Comparison of ENCODE assay signal across 15 mouse cellular contexts in genomic region chr11:116282912-116283521, GRCm38 (mm10). TPM values are rescaled to one million over a fixed set of nuclear protein-coding genes. Genes with fewer than 3 reads are reported as not detected.
DNase-seq lines count a peak whose midpoint lies in the region; ATAC-seq lines count a peak whose summit lies in the region.
"Had no signal": no experiment of that assay in that cellular context is flagged by ENCODE, and none has a peak within 500 bp of the region (broad histone marks: within the 10 kb centered on the region; RNA-seq: fewer than 3 reads in every experiment).

No protein-coding gene starts in this region.

- WGBS in kidney, embryonic 16.5 days, result 8% methylated on average over 48 of the region's 48 CpGs
- 10% methylated on average over 48 of the region's 48 CpGs for WGBS in kidney, embryonic 14.5 days
- WGBS in embryonic facial prominence, embryonic 15.5 days, result 10% methylated on average over 48 of the region's 48 CpGs
- WGBS in midbrain, embryonic 15.5 days, result 15% methylated on average over 48 of the region's 48 CpGs

- H3K4me3 ChIP-seq in kidney, embryonic 16.5 days (ENCODE audit: low read length), result peak overlapping the region; percentile 24; the same call in 1 of the 2 replicates
- H3K4me3 ChIP-seq in kidney, embryonic 14.5 days (ENCODE audit: low read length), result no peak overlapping the region
- H3K4me3 ChIP-seq in embryonic facial prominence, embryonic 15.5 days (replicated peaks), result peak overlapping the region; percentile 15; the same call in 1 of the 2 replicates
- no peak overlapping the region for H3K4me3 ChIP-seq in midbrain, embryonic 15.5 days
- H3K4me3 ChIP-seq: layer of hippocampus, adult 2 months had no signal

- intact Hi-C loops in left cerebral cortex, postnatal 36 days (cut with DNase I), result no loop called here

- 0 out of 2 replicates have a peak, but pooled peaks cover 7% of the 10 kb centered on the region for H3K9me3 ChIP-seq in kidney, embryonic 16.5 days (ENCODE audit: low read length)
- no peaks in the 10 kb centered on the region for H3K9me3 ChIP-seq in kidney, embryonic 14.5 days (ENCODE audit: control insufficient read depth, low read length)
- H3K9me3 ChIP-seq in embryonic facial prominence, embryonic 15.5 days (replicated peaks), result no peaks in the 10 kb centered on the region
- H3K9me3 ChIP-seq in midbrain, embryonic 15.5 days, result no peaks in the 10 kb centered on the region

- peaks cover 59% of the 10 kb centered on the region for H3K27me3 ChIP-seq in kidney, embryonic 16.5 days (ENCODE audit: insufficient read depth, low read length)
- H3K27me3 ChIP-seq in kidney, embryonic 14.5 days (ENCODE audit: control insufficient read depth, insufficient read depth, low read length), result peaks cover 55% of the 10 kb centered on the region
- peaks cover 55% of the 10 kb centered on the region for H3K27me3 ChIP-seq in embryonic facial prominence, embryonic 15.5 days
- peaks cover 56% of the 10 kb centered on the region for H3K27me3 ChIP-seq in midbrain, embryonic 15.5 days (replicated peaks)

- H3K9ac ChIP-seq in kidney, embryonic 16.5 days (replicated peaks; ENCODE audit: low read length), result no peak overlapping the region
- no peak overlapping the region for H3K9ac ChIP-seq in kidney, embryonic 14.5 days (ENCODE audit: low read depth, low read length)
- H3K9ac ChIP-seq in embryonic facial prominence, embryonic 15.5 days, result no peak overlapping the region
- no peak overlapping the region for H3K9ac ChIP-seq in midbrain, embryonic 15.5 days
- H3K9ac ChIP-seq: liver, embryonic 14.5 days had no signal

- peaks cover 22% of the 10 kb centered on the region for H3K4me1 ChIP-seq in kidney, embryonic 16.5 days (ENCODE audit: insufficient read depth, low read length)
- H3K4me1 ChIP-seq in kidney, embryonic 14.5 days (ENCODE audit: control insufficient read depth, insufficient read depth, low read length), result peaks cover 12% of the 10 kb centered on the region
- H3K4me1 ChIP-seq in embryonic facial prominence, embryonic 15.5 days, result peaks cover 26% of the 10 kb centered on the region
- H3K4me1 ChIP-seq in midbrain, embryonic 15.5 days, result peaks cover 22% of the 10 kb centered on the region

- no peak for ATAC-seq in kidney, embryonic 16.5 days (ENCODE audit: low FRiP score, low TSS enrichment)
- no peak for ATAC-seq in kidney, embryonic 14.5 days (ENCODE audit: low FRiP score, low TSS enrichment)
- ATAC-seq in embryonic facial prominence, embryonic 15.5 days (ENCODE audit: insufficient number of reproducible peaks, low FRiP score, low TSS enrichment, low read depth), result no peak
- peak; percentile 38; the same call in 1 of the 2 replicates for ATAC-seq in midbrain, embryonic 15.5 days (replicated peaks)

- peak; percentile 58 for DNase-seq in ZHBTc4 (ENCODE audit: low read depth, low spot score)
- DNase-seq in layer of hippocampus, adult 9-10 months (ENCODE audit: low spot score), result no peak
- no peak for DNase-seq in left cerebral cortex, postnatal 36 days (ENCODE audit: low spot score in 2 of 2)
- DNase-seq in layer of hippocampus, postnatal 10 days (ENCODE audit: low spot score in 2 of 2), result no peak
- DNase-seq: adrenal gland, postnatal 10 days; cerebellum, adult 18-20 months; thymus, postnatal 4 days had no signal

- no peak overlapping the region; the same call in 1 of the 2 replicates for H3K4me2 ChIP-seq in kidney, embryonic 16.5 days (replicated peaks; ENCODE audit: low read depth, low read length)
- H3K4me2 ChIP-seq in kidney, embryonic 14.5 days (replicated peaks; ENCODE audit: low read depth, low read length), result no peak overlapping the region
- H3K4me2 ChIP-seq in embryonic facial prominence, embryonic 15.5 days (replicated peaks), result peak overlapping the region; percentile 24
- H3K4me2 ChIP-seq in midbrain, embryonic 15.5 days, result 0 out of 2 replicates have a peak overlapping the region, but pooled peaks have one; percentile 9

- H3K27ac ChIP-seq in kidney, embryonic 16.5 days (ENCODE audit: low read length), result no peak overlapping the region
- no peak overlapping the region for H3K27ac ChIP-seq in kidney, embryonic 14.5 days (ENCODE audit: low read depth, low read length)
- H3K27ac ChIP-seq in embryonic facial prominence, embryonic 15.5 days (replicated peaks), result no peak overlapping the region
- no peak overlapping the region for H3K27ac ChIP-seq in midbrain, embryonic 15.5 days
- H3K27ac ChIP-seq: layer of hippocampus, adult 2 months; liver, embryonic 14.5 days had no signal

- H3K36me3 ChIP-seq in kidney, embryonic 16.5 days (ENCODE audit: insufficient read depth, low read length), result 0 out of 2 replicates have a peak, but pooled peaks cover under 1% of the 10 kb centered on the region
- peaks cover 8% of the 10 kb centered on the region; the same call in 1 of the 2 replicates for H3K36me3 ChIP-seq in kidney, embryonic 14.5 days (ENCODE audit: control insufficient read depth, insufficient read depth, low read length)
- H3K36me3 ChIP-seq in embryonic facial prominence, embryonic 15.5 days, result peaks cover 5% of the 10 kb centered on the region; the same call in 1 of the 2 replicates
- H3K36me3 ChIP-seq in midbrain, embryonic 15.5 days (replicated peaks), result peaks cover 7% of the 10 kb centered on the region

RNA-seq across cellular contexts. Expression of gene Galr2, which starts 2.3 kb away (rescaled TPM):
- 0.14 and 0.19 TPM in 2 replicates for polyA plus RNA-seq in kidney, embryonic 16.5 days (2015; fragmentation: Nextera tagmentation; extraction: Ambion mirVana)
- polyA plus RNA-seq in kidney, embryonic 14.5 days (2014; fragmentation: Nextera tagmentation; extraction: Ambion mirVana), result 0.13 TPM in 1 of 2 replicates, not detected in the other
- 0.27 and 0.47 TPM in 2 replicates for polyA plus RNA-seq in embryonic facial prominence, embryonic 15.5 days (2015; fragmentation: Nextera tagmentation; extraction: Ambion mirVana)
- 0.45 and 0.57 TPM in 2 replicates for polyA plus RNA-seq in midbrain, embryonic 15.5 days (2015; fragmentation: Nextera tagmentation; extraction: Ambion mirVana)
- total RNA-seq in left cerebral cortex, postnatal 36 days (2021), result not detected
- total RNA-seq in layer of hippocampus, postnatal 10 days (2021), result not detected
- total RNA-seq: heart, postnatal 25 days; layer of hippocampus, adult 2 months; megakaryocyte progenitor cell, adult 5-6 weeks had no signal

RNA-seq across cellular contexts. Expression of gene Srp68, which starts 9.0 kb away (rescaled TPM):
- 95.9 and 96.7 TPM in 2 replicates for polyA plus RNA-seq in kidney, embryonic 16.5 days (2015; fragmentation: Nextera tagmentation; extraction: Ambion mirVana)
- 60.6 and 85.6 TPM in 2 replicates for polyA plus RNA-seq in kidney, embryonic 14.5 days (2014; fragmentation: Nextera tagmentation; extraction: Ambion mirVana)
- polyA plus RNA-seq in embryonic facial prominence, embryonic 15.5 days (2015; fragmentation: Nextera tagmentation; extraction: Ambion mirVana), result 101 and 103 TPM in 2 replicates
- 62.4 and 63.5 TPM in 2 replicates for polyA plus RNA-seq in midbrain, embryonic 15.5 days (2015; fragmentation: Nextera tagmentation; extraction: Ambion mirVana)
- 10 to 100 TPM; 66.6 to 70.6 TPM for total RNA-seq in left cerebral cortex, postnatal 36 days (2021)
- 10 to 100 TPM; 50.5 to 51.9 TPM for total RNA-seq in layer of hippocampus, postnatal 10 days (2021)

RNA-seq across cellular contexts. Expression of gene Exoc7, which starts 24.0 kb away (rescaled TPM):
- polyA plus RNA-seq in kidney, embryonic 16.5 days (2015; fragmentation: Nextera tagmentation; extraction: Ambion mirVana), result 71.5 and 72.5 TPM in 2 replicates
- polyA plus RNA-seq in kidney, embryonic 14.5 days (2014; fragmentation: Nextera tagmentation; extraction: Ambion mirVana), result 49.6 and 66.3 TPM in 2 replicates
- 67.5 and 68.8 TPM in 2 replicates for polyA plus RNA-seq in embryonic facial prominence, embryonic 15.5 days (2015; fragmentation: Nextera tagmentation; extraction: Ambion mirVana)
- 109 and 110 TPM in 2 replicates for polyA plus RNA-seq in midbrain, embryonic 15.5 days (2015; fragmentation: Nextera tagmentation; extraction: Ambion mirVana)
- total RNA-seq in left cerebral cortex, postnatal 36 days (2021), result 100 to 1,000 TPM in 1 of 2 experiments, 10 to 100 TPM in 1; 93.0 to 100 TPM
- total RNA-seq in layer of hippocampus, postnatal 10 days (2021), result 10 to 100 TPM; 84.6 to 97.9 TPM

RNA-seq across cellular contexts. Expression of gene Evpl, which starts 45.1 kb away (rescaled TPM):
- polyA plus RNA-seq in kidney, embryonic 16.5 days (2015; fragmentation: Nextera tagmentation; extraction: Ambion mirVana), result 3.5 and 4.1 TPM in 2 replicates
- 1.4 and 2.6 TPM in 2 replicates for polyA plus RNA-seq in kidney, embryonic 14.5 days (2014; fragmentation: Nextera tagmentation; extraction: Ambion mirVana)
- polyA plus RNA-seq in embryonic facial prominence, embryonic 15.5 days (2015; fragmentation: Nextera tagmentation; extraction: Ambion mirVana), result 28.1 and 28.5 TPM in 2 replicates
- 0.84 and 0.96 TPM in 2 replicates for polyA plus RNA-seq in midbrain, embryonic 15.5 days (2015; fragmentation: Nextera tagmentation; extraction: Ambion mirVana)
- total RNA-seq in left cerebral cortex, postnatal 36 days (2021), result 1 to 10 TPM; 1.2 to 1.3 TPM
- total RNA-seq in layer of hippocampus, postnatal 10 days (2021), result under 1 TPM; 0.57 to 0.65 TPM

RNA-seq across cellular contexts. Expression of gene Foxj1, which starts 52.2 kb away (rescaled TPM):
- polyA plus RNA-seq in kidney, embryonic 16.5 days (2015; fragmentation: Nextera tagmentation; extraction: Ambion mirVana), result 2.7 and 3.5 TPM in 2 replicates
- polyA plus RNA-seq in kidney, embryonic 14.5 days (2014; fragmentation: Nextera tagmentation; extraction: Ambion mirVana), result 1.2 and 1.8 TPM in 2 replicates
- 30.6 and 69.8 TPM in 2 replicates for polyA plus RNA-seq in embryonic facial prominence, embryonic 15.5 days (2015; fragmentation: Nextera tagmentation; extraction: Ambion mirVana)
- 17.4 and 20.4 TPM in 2 replicates for polyA plus RNA-seq in midbrain, embryonic 15.5 days (2015; fragmentation: Nextera tagmentation; extraction: Ambion mirVana)
- 1 to 10 TPM; 5.0 to 5.2 TPM for total RNA-seq in left cerebral cortex, postnatal 36 days (2021)
- 10 to 100 TPM in 1 of 2 experiments, 1 to 10 TPM in 1; 9.5 to 10.4 TPM for total RNA-seq in layer of hippocampus, postnatal 10 days (2021)
- total RNA-seq: heart, postnatal 25 days; megakaryocyte progenitor cell, adult 5-6 weeks had no signal

Comparison
In these comparisons a context has a peak if more than half of its experiments do, and no peak if none do; other contexts are left out.
1. H3K4me3 ChIP-seq: peak in kidney, embryonic 16.5 days (single experiment) and embryonic facial prominence, embryonic 15.5 days (single experiment); none in kidney, embryonic 14.5 days (single experiment) and midbrain, embryonic 15.5 days (single experiment).
2. H3K4me2 ChIP-seq: peak in embryonic facial prominence, embryonic 15.5 days (single experiment) and midbrain, embryonic 15.5 days (single experiment); none in kidney, embryonic 16.5 days (single experiment) and kidney, embryonic 14.5 days (single experiment).